Mouse (Mus musculus) forebrain, embryonic 12.5 days (tissue): ENCODE results near the gene Gm11563. TPM values are rescaled to one million over a fixed set of nuclear protein-coding genes. Genes with fewer than 3 reads are reported as not detected.
"Not testable (repeated sequence)": the region's sequence is repeated elsewhere in the genome, so short reads cannot be mapped to it uniquely, and the experiment has no call there.

Source experiments
- ATAC-seq: fragments of 200-750 bp; cut with Nextera tagmentation; 2 replicates; pipeline ENCODE4 v1.8.0; 2017; ENCODE audit warnings: moderate TSS enrichment; ENCODE audit not compliant: low FRiP score
- H3K27ac ChIP-seq: fragments of 300-500 bp; sonication (generic); 2 replicates; pipeline ENCODE4 v1.5.1; 2016; ENCODE audit warnings: mild to moderate bottlenecking
- H3K27me3 ChIP-seq: fragments of 300-500 bp; sonication (generic); 2 replicates; pipeline ENCODE4 v1.6.1; 2016; ENCODE audit warnings: mild to moderate bottlenecking
- H3K36me3 ChIP-seq: fragments of 300-500 bp; sonication (generic); replicated peaks from 2 replicates; pipeline ENCODE4 v1.6.1; 2016; ENCODE audit warnings: mild to moderate bottlenecking
- H3K4me1 ChIP-seq: fragments of 300-500 bp; sonication (generic); 2 replicates; pipeline ENCODE4 v1.6.1; 2016
- H3K4me2 ChIP-seq: fragments of 300-500 bp; sonication (generic); 2 replicates; pipeline ENCODE4 v1.6.1; 2016; ENCODE audit warnings: mild to moderate bottlenecking, moderate library complexity
- H3K4me3 ChIP-seq: fragments of 300-500 bp; sonication (generic); replicated peaks from 2 replicates; pipeline ENCODE4 v1.5.1; 2016; ENCODE audit warnings: mild to moderate bottlenecking
- H3K9ac ChIP-seq: fragments of 300-500 bp; sonication (generic); 2 replicates; pipeline ENCODE4 v1.6.1; 2016; ENCODE audit warnings: mild to moderate bottlenecking
- H3K9me3 ChIP-seq: fragments of 300-500 bp; sonication (generic); 2 replicates; pipeline ENCODE4 v1.6.1; 2016
- WGBS: fragments of 180-500 bp; shearing (Covaris S2); methylation state at CpG from one replicate; pipeline ENCODE4 v1.1.7; 2016; 5-methylcytosine and 5-hydroxymethylcytosine counted together
- polyA plus RNA-seq: library from polyadenylated mRNA; unstranded; fragments of >200 nt; fragmentation: Nextera tagmentation; extraction: Ambion mirVana; gene quantifications from 2 replicates; pipeline ENCODE4 v1.2.1, GENCODE M21; 2016

The Gm11563 gene
- polyA plus RNA-seq, 1 experiment from 2014 or later = not detected

DNA sequence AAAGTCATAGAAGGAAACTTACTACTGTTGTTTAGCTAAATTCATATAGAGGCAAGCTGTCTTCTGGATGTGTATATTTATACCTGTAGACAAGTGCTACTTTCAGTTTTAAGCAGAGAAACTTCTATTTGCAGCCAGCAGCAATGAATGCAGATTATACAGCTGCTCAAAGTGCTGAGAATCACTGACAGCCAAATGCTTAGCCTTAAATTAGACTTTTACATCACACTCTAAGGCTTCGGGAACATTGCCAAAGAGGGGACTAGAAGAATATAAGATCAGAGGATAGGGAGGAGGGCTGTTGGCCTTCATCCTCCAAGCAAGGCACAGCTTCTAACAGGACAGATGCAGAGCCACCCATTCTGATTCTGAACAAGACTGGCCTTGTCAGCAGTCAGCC lies 21.7 kb downstream of the Gm11563 start:
- Histone ChIP-seq H3K4me2 (no peak overlapping the region), H3K27ac (no peak overlapping the region), H3K9me3 (no peaks in the 10 kb centered on the region), H3K27me3 (peaks cover 2% of the 10 kb centered on the region; the same call in 1 of the 2 replicates), H3K4me1 (no peaks in the 10 kb centered on the region), H3K36me3 (no peaks in the 10 kb centered on the region), H3K4me3 (no peak overlapping the region), H3K9ac (no peak overlapping the region)
- WGBS = 72% methylated on average over 1 of the region's 1 CpGs
- ATAC-seq = no peak

DNA sequence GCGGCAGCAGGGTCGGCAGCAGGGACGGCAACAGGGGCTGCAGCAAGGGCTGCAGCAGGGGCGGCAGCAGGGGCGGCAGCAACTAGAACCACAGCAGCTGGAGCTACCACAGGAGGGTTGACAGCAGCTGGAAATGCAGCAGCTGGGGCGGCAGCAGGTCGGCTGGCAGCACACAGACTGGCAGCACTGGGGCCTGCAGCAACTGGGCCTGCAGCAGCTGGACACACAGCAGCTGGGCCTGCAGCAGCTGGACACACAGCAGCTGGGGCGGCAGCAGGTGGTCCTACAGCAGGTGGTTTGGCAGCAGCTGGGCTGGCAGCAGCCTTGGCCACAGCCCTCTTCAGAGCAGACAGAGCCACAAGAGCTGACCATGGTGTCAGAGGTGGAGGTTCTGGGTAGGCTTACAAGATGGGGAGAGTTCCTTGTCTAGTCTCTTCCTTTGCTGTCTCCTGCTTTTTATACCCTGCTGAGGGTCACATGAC lies 24.1 kb downstream of the Gm11563 start, which contains the start of gene Krtap4-2:
Gene Krtap4-2 (minus strand): TSS at position 432 of the 482 bp plus-strand sequence.
- H3K9me3 ChIP-seq = no peaks in the 10 kb centered on the region
- no peak within 1 kb of the TSS for H3K4me2 ChIP-seq
- no peak for ATAC-seq
- WGBS = 29% methylated on average over 8 of the region's 8 CpGs
- H3K36me3 ChIP-seq = no peaks in the 10 kb centered on the region
- no peaks in the 10 kb centered on the region for H3K4me1 ChIP-seq
- no peak within 1 kb of the TSS for H3K9ac ChIP-seq
- no peak within 1 kb of the TSS for H3K4me3 ChIP-seq
- H3K27me3 ChIP-seq = peaks cover 2% of the 10 kb centered on the region; the same call in 1 of the 2 replicates
- H3K27ac ChIP-seq = no peak within 1 kb of the TSS

DNA sequence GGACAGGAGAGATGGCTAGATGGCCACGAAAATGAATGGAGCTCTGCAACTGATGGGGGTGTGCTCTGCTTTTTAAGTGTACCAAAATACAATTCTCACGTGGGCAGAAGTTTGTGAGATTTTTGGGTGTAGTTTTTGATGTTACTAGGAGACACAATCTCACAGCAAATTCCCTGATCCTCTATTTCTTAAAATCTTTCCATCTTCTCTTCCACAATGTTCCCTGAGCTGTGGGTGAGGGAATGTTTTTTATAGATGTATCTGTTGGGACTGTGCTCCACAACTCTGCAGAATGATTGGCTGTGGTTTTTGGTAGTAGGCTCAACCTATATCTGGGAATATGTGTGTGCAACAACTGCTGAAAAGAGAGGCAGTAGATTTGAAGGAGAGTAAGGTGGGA lies 25.5 kb downstream of the Gm11563 start:
- H3K27ac ChIP-seq = no peak overlapping the region
- no peak for ATAC-seq
- H3K9me3 ChIP-seq = no peaks in the 10 kb centered on the region
- no peak overlapping the region for H3K9ac ChIP-seq
- H3K4me1 ChIP-seq = no peaks in the 10 kb centered on the region
- no peaks in the 10 kb centered on the region for H3K36me3 ChIP-seq
- no peak overlapping the region for H3K4me3 ChIP-seq
- H3K4me2 ChIP-seq = no peak overlapping the region
- 66% methylated on average over 2 of the region's 2 CpGs for WGBS
- peaks cover 2% of the 10 kb centered on the region; the same call in 1 of the 2 replicates for H3K27me3 ChIP-seq

DNA sequence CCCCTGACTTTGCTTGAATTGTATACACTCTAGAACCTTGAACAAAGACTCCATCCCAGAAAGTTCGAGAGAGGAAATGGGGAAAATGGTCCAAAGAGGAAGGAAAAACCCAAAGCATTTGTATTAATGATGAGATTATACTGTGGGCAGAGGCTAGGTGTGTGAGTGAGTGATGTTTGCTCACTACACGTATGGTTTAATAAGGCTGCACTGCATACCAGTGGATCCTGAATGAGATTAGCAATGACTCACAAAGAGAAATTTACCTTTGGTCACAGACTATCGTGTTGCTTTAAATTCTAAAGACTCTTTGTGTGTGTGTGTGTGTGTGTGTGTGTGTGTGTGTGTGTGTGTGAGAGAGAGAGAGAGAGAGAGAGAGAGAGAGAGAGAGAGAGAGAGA lies 27.9 kb downstream of the Gm11563 start:
- H3K27ac ChIP-seq = no peak overlapping the region
- no peak for ATAC-seq
- H3K4me1 ChIP-seq = no peaks in the 10 kb centered on the region
- H3K9ac ChIP-seq = no peak overlapping the region
- H3K27me3 ChIP-seq = peaks cover 2% of the 10 kb centered on the region; the same call in 1 of the 2 replicates
- no peak overlapping the region for H3K4me3 ChIP-seq
- H3K9me3 ChIP-seq = no peaks in the 10 kb centered on the region
- no peaks in the 10 kb centered on the region for H3K36me3 ChIP-seq
- no peak overlapping the region for H3K4me2 ChIP-seq
- WGBS = 72% methylated on average over 3 of the region's 3 CpGs

DNA sequence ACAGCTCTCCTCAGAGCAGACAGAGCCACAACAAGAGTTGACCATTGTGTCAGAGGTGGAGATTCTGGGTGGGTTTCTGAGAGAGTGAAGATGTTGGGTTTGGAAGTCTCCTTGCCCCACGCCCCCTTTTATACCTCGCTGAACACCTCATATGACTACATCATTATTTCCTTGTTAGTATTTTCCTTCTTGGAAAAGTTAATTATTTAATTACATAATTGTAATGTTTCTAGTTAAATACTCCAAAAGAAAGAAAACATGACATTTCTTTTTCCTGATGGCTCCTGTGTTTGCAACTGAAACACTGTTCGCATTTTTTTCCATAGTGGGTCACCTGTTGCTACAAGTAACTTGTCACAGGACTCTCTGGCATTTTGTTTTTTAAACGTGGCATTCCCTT lies 30.6 kb downstream of the Gm11563 start, which contains the start of gene Krtap4-1:
Gene Krtap4-1 (minus strand): TSS at position 101 of the 400 bp plus-strand sequence.
- ATAC-seq = no peak
- no peaks in the 10 kb centered on the region for H3K27me3 ChIP-seq
- 85% methylated on average over 4 of the region's 4 CpGs for whole genome bisulfite sequencing

DNA sequence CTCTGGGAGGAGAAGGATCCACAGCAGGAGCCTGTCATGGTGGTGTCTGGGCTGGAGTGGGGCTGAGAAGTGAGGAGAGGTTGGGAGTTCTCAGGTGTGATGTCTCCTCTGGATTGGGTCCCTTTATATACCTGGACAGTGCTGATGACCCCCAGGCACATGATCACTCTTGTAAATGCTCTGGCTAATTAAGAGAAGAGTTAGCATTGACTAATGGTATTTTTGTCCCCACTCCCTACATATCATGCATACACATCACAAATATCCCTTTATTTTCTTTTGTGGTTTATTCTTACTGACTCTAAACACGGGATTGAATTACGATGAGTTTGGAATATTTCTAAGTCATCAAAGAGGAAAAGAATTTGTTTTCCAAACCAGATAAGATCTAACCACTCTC lies 38.4 kb downstream of the Gm11563 start, which contains the start of gene Gm11562:
Gene Gm11562 (minus strand): TSS at position 101 of the 400 bp plus-strand sequence.
- H3K4me1 ChIP-seq = no peaks in the 10 kb centered on the region
- WGBS = 83% methylated on average over 2 of the region's 2 CpGs
- H3K4me2 ChIP-seq = no peak within 1 kb of the TSS
- H3K4me3 ChIP-seq = no peak within 1 kb of the TSS
- no peak within 1 kb of the TSS for H3K27ac ChIP-seq
- no peaks in the 10 kb centered on the region for H3K27me3 ChIP-seq
- no peak for ATAC-seq
- H3K9ac ChIP-seq = no peak within 1 kb of the TSS
- no peaks in the 10 kb centered on the region for H3K9me3 ChIP-seq
- no peaks in the 10 kb centered on the region for H3K36me3 ChIP-seq

More for the DNA sequence above, 30.6 kb downstream of the Gm11563 start, which contains the start of gene Krtap4-1:
- H3K4me3 ChIP-seq = no peak within 1 kb of the TSS
- no peaks in the 10 kb centered on the region for H3K4me1 ChIP-seq
- no peaks in the 10 kb centered on the region for H3K9me3 ChIP-seq
- H3K4me2 ChIP-seq = no peak within 1 kb of the TSS
- no peak within 1 kb of the TSS for H3K27ac ChIP-seq
- no peak within 1 kb of the TSS for H3K9ac ChIP-seq
- H3K36me3 ChIP-seq = no peaks in the 10 kb centered on the region

DNA sequence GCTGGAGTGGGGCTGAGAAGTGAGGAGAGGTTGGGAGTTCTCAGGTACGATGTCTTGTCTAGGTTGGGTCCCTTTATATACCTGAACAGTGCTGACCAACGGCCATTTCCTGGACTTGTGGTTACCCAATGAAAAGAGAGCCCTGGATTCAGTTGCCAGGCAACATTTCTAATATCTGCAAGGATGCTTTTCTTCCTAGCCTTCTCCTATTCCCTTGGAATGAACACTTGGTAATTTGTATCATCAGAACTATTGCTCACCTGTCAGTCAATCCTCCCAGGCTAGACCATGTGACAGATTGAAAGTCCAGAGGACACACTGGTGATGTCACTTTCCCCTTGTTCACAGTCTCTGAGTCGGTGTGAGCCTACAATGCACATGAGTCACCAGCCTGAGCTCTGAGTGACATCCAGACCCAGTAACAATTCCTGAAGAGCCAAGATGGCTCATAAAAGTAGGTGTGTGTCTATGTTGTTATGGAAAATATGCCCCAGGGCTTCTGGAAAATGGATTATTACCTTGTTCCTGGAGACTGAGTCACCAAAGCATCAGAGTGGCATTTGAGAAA lies 43.9 kb downstream of the Gm11563 start, which contains the start of gene Krtap2-4:
Gene Krtap2-4 (minus strand): TSS at position 51 of the 568 bp plus-strand sequence.
- H3K36me3 ChIP-seq = no peaks in the 10 kb centered on the region
- H3K9me3 ChIP-seq = no peaks in the 10 kb centered on the region
- H3K4me2 ChIP-seq = no peak within 1 kb of the TSS
- H3K27ac ChIP-seq = no peak within 1 kb of the TSS
- no peaks in the 10 kb centered on the region for H3K27me3 ChIP-seq
- H3K4me3 ChIP-seq = no peak within 1 kb of the TSS
- H3K4me1 ChIP-seq = no peaks in the 10 kb centered on the region
- 77% methylated on average over 3 of the region's 3 CpGs for WGBS
- no peak for ATAC-seq
- no peak within 1 kb of the TSS for H3K9ac ChIP-seq

DNA sequence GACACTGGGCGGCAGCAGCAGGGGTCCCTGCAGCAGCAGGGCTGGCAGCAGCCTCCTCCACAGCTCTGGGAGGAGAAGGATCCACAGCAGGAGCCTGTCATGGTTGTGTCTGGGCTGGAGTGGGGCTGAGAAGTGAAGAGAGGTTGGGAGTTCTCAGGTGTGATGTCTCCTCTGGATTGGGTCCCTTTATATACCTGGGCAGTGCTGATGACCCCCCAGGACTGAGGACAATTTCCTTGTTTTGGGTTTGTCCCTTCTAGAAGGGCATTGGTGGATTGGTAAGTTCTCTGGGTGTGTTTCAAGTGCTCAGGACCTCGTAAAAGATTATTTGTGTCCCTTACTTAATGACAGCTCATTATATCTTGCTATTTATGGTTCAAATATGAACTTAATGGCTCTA lies 48.7 kb downstream of the Gm11563 start, which contains the start of gene Gm11937:
Gene Gm11937 (minus strand): TSS at position 101 of the 400 bp plus-strand sequence.
- H3K36me3 ChIP-seq, H3K27me3 ChIP-seq, ATAC-seq, H3K4me2 ChIP-seq, H3K4me1 ChIP-seq, H3K9me3 ChIP-seq, H3K9ac ChIP-seq, H3K27ac ChIP-seq, H3K4me3 ChIP-seq: not testable (repeated sequence)
- 61% methylated on average over 1 of the region's 2 CpGs for WGBS

DNA sequence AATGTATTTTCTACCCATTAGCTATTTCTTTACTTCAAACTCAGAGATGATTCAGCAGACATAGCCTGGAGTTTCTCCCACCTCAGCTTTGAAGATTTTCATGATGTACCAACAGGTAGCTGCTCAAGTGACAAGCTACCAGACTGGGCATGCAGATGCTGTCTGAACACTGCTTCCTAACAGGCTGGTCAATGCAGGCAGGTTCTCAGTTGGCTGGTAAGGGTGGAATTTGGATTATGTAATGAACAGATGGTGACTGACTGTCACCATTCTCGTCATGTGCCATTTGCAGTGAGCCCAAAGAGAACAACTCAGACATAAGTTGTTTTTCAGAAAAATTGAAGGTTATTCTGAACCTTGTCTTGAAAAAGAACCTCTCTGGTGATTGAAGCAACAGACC lies 49.6 kb downstream of the Gm11563 start:
- no peaks in the 10 kb centered on the region for H3K4me1 ChIP-seq
- ATAC-seq = no peak
- WGBS = 76% methylated on average over 1 of the region's 1 CpGs

More for the DNA sequence above, 49.6 kb downstream of the Gm11563 start:
- Histone ChIP-seq H3K4me2 (no peak overlapping the region), H3K4me3 (no peak overlapping the region), H3K36me3 (no peaks in the 10 kb centered on the region), H3K27me3 (no peaks in the 10 kb centered on the region), H3K27ac (no peak overlapping the region), H3K9me3 (no peaks in the 10 kb centered on the region), H3K9ac (no peak overlapping the region)

Other genes starting within 250 kb of the Gm11563 start
- not detected in 2 replicates for gene Krt12, start 236.7 kb downstream of the Gm11563 start, polyA plus RNA-seq
- gene Krt20, start 220.8 kb downstream of the Gm11563 start, polyA plus RNA-seq = 0.15 TPM in 1 of 2 replicates, not detected in the other
- gene Krt23, start 165.8 kb downstream of the Gm11563 start, polyA plus RNA-seq = 0.74 and 0.75 TPM in 2 replicates
- gene Krt39, start 137.6 kb downstream of the Gm11563 start, polyA plus RNA-seq = not detected in 2 replicates
- gene Krt40, start 115.8 kb downstream of the Gm11563 start, polyA plus RNA-seq = not detected in 2 replicates
- gene Krtap3-3, start 108.1 kb downstream of the Gm11563 start, polyA plus RNA-seq = not detected in 2 replicates
- not detected in 2 replicates for gene Krtap3-2, start 102.1 kb downstream of the Gm11563 start, polyA plus RNA-seq
- gene Gm11939, start 99.5 kb downstream of the Gm11563 start, polyA plus RNA-seq = not detected in 2 replicates
- gene Krtap3-1, start 92.3 kb downstream of the Gm11563 start, polyA plus RNA-seq = not detected in 2 replicates
- not detected in 2 replicates for gene Krtap1-5, start 77.9 kb downstream of the Gm11563 start, polyA plus RNA-seq
- gene Krtap1-4, start 75.3 kb downstream of the Gm11563 start, polyA plus RNA-seq = not detected in 2 replicates
- gene Krtap1-3, start 67.6 kb downstream of the Gm11563 start, polyA plus RNA-seq = not detected in 2 replicates
- gene Krtap9-3, start 60.9 kb downstream of the Gm11563 start, polyA plus RNA-seq = not detected in 2 replicates
- not detected in 2 replicates for gene Gm11938, start 55.7 kb downstream of the Gm11563 start, polyA plus RNA-seq
- gene Gm11937, start 48.8 kb downstream of the Gm11563 start, polyA plus RNA-seq = not detected in 2 replicates
- gene Krtap2-4, start 44.1 kb downstream of the Gm11563 start, polyA plus RNA-seq = not detected in 2 replicates
- not detected in 2 replicates for gene Gm11562, start 38.5 kb downstream of the Gm11563 start, polyA plus RNA-seq
- gene Krtap4-1, start 30.7 kb downstream of the Gm11563 start, polyA plus RNA-seq = not detected in 2 replicates
- not detected in 2 replicates for gene Krtap4-2, start 23.9 kb downstream of the Gm11563 start, polyA plus RNA-seq
- gene Krtap4-7, start 14.9 kb downstream of the Gm11563 start, polyA plus RNA-seq = not detected in 2 replicates
- not detected in 2 replicates for gene Gm11555, start 8.7 kb downstream of the Gm11563 start, polyA plus RNA-seq
- gene Krtap4-6, start 7.0 kb upstream of the Gm11563 start, polyA plus RNA-seq = not detected in 2 replicates
- gene Gm14190, start 31.8 kb upstream of the Gm11563 start, polyA plus RNA-seq = not detected in 2 replicates
- gene Gm14180, start 75.3 kb upstream of the Gm11563 start, polyA plus RNA-seq = not detected in 2 replicates
- not detected in 2 replicates for gene Gm11595, start 114.0 kb upstream of the Gm11563 start, polyA plus RNA-seq
- gene Krtap4-8, start 121.7 kb upstream of the Gm11563 start, polyA plus RNA-seq = not detected in 2 replicates
- gene Krtap4-9, start 126.2 kb upstream of the Gm11563 start, polyA plus RNA-seq = not detected in 2 replicates
- gene Gm11596, start 134.5 kb upstream of the Gm11563 start, polyA plus RNA-seq = not detected in 2 replicates
- gene Gm11569, start 140.0 kb upstream of the Gm11563 start, polyA plus RNA-seq = not detected in 2 replicates
- not detected in 2 replicates for gene Gm11554, start 145.5 kb upstream of the Gm11563 start, polyA plus RNA-seq
- not detected in 2 replicates for gene Krtap4-13, start 150.9 kb upstream of the Gm11563 start, polyA plus RNA-seq
- gene Gm11564, start 156.7 kb upstream of the Gm11563 start, polyA plus RNA-seq = not detected in 2 replicates
- gene 2300003K06Rik, start 179.1 kb upstream of the Gm11563 start, polyA plus RNA-seq = not detected in 2 replicates
- not detected in 2 replicates for gene Krtap4-16, start 192.6 kb upstream of the Gm11563 start, polyA plus RNA-seq
- gene Gm11568, start 199.0 kb upstream of the Gm11563 start, polyA plus RNA-seq = not detected in 2 replicates
- not detected in 2 replicates for gene Gm11559, start 205.5 kb upstream of the Gm11563 start, polyA plus RNA-seq
- gene Krtap9-1, start 214.4 kb upstream of the Gm11563 start, polyA plus RNA-seq = not detected in 2 replicates
- not detected in 2 replicates for gene Gm11567, start 220.2 kb upstream of the Gm11563 start, polyA plus RNA-seq
- gene Krtap31-1, start 249.0 kb upstream of the Gm11563 start, polyA plus RNA-seq = not detected in 2 replicates